16 mouse cellular contexts compared by ENCODE assay signal in the genomic region with DNA sequence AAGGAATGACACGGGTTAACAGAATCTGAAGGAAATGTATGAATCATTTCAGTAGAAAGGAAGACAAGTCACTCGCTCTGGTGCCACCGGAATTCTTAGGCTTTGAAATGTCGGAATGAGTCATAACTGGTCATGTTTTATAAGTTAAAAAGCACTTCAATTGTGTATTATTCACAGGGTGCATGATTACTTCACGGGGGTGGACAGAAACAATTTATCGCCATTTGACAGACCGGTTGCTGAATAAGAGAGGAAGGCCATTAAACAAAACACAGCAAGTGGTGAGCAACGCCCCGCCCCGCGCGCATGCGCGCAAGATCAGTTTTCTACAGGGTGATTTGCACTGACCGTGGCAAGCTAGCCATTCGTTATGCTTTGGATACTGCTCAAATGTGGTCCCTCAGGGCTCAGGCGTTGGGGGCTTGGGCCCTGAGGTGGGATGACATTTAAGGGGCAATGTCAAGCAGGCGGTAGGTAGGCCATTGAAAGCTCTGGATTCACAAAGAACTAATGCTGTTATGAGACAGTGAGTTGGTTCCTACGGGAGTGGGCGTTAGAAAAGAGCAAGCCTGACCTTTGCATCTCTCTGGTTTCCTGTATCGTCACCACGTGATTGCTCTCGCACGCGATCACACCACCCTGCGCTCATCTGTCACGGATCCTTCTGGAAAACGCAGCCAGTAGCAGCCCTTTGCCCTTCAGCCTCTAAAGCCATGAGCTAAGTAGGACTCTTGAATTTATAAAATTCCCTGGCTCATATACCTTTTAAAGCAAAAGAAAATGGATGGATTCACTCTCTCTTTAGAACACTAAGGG. TPM values are rescaled to one million over a fixed set of nuclear protein-coding genes. Genes with fewer than 3 reads are reported as not detected.
DNase-seq lines count a peak whose midpoint lies in the region; ATAC-seq lines count a peak whose summit lies in the region.
"Had no signal": no experiment of that assay in that cellular context is flagged by ENCODE, and none has a peak within 500 bp of the region (broad histone marks: within the 10 kb centered on the region; RNA-seq: fewer than 3 reads in every experiment).

No protein-coding gene starts in this region.

- no peak overlapping the region for H3K9ac ChIP-seq in hindbrain, embryonic 13.5 days
- no peak overlapping the region for H3K9ac ChIP-seq in hindbrain, embryonic 14.5 days
- H3K9ac ChIP-seq: embryonic facial prominence, embryonic 13.5 days; liver, embryonic 15.5 days had no signal

- WGBS in hindbrain, embryonic 13.5 days = 75% methylated on average over 28 of the region's 28 CpGs
- 77% methylated on average over 28 of the region's 28 CpGs for WGBS in hindbrain, embryonic 14.5 days

- no peaks in the 10 kb centered on the region for H3K36me3 ChIP-seq in hindbrain, embryonic 13.5 days
- H3K36me3 ChIP-seq in hindbrain, embryonic 14.5 days (replicated peaks; ENCODE audit: control insufficient read depth, insufficient read depth) = no peaks in the 10 kb centered on the region
- H3K36me3 ChIP-seq: embryonic facial prominence, embryonic 13.5 days; limb, embryonic 10.5 days; liver, embryonic 15.5 days had no signal

- DNase-seq in hindbrain, embryonic 14.5 days (ENCODE audit: low spot score) = no peak
- peak; percentile 30 to 40 for DNase-seq in urinary bladder, postnatal 36 days (ENCODE audit: low spot score in 2 of 2)
- no peak for DNase-seq in urinary bladder, postnatal 4 days (ENCODE audit: low spot score in 2 of 2)
- DNase-seq in adrenal gland, postnatal 4 days (ENCODE audit: low spot score in 2 of 2) = peak; percentile 18 to 45
- no peak for DNase-seq in spleen, postnatal 36 days (ENCODE audit: low spot score in 2 of 2)
- DNase-seq in liver = no peak
- DNase-seq: cerebellum, postnatal 36 days; kidney, adult 18-20 months had no signal

- ATAC-seq in hindbrain, embryonic 13.5 days (ENCODE audit: low FRiP score) = no peak
- no peak for ATAC-seq in hindbrain, embryonic 14.5 days (ENCODE audit: low FRiP score)
- ATAC-seq in megakaryocyte, adult 5-6 weeks (ENCODE audit: poor library complexity, severe bottlenecking) = no peak
- ATAC-seq: forebrain, embryonic 14.5 days had no signal

- H3K4me1 ChIP-seq in hindbrain, embryonic 13.5 days (replicated peaks) = no peaks in the 10 kb centered on the region
- H3K4me1 ChIP-seq in hindbrain, embryonic 14.5 days (replicated peaks; ENCODE audit: control insufficient read depth, insufficient read depth, low read length) = no peaks in the 10 kb centered on the region
- H3K4me1 ChIP-seq: limb, embryonic 10.5 days; liver, embryonic 15.5 days had no signal

- no peaks in the 10 kb centered on the region for H3K9me3 ChIP-seq in hindbrain, embryonic 13.5 days
- H3K9me3 ChIP-seq in hindbrain, embryonic 14.5 days (ENCODE audit: control insufficient read depth, low read length) = no peaks in the 10 kb centered on the region
- H3K9me3 ChIP-seq: embryonic facial prominence, embryonic 13.5 days; limb, embryonic 10.5 days; liver, embryonic 15.5 days had no signal

- H3K27me3 ChIP-seq in hindbrain, embryonic 13.5 days = no peaks in the 10 kb centered on the region
- no peaks in the 10 kb centered on the region for H3K27me3 ChIP-seq in hindbrain, embryonic 14.5 days (ENCODE audit: control insufficient read depth, insufficient read depth, low read length)
- H3K27me3 ChIP-seq: embryonic facial prominence, embryonic 13.5 days; liver, embryonic 15.5 days had no signal

- H3K27ac ChIP-seq in hindbrain, embryonic 13.5 days = no peak overlapping the region
- no peak overlapping the region for H3K27ac ChIP-seq in hindbrain, embryonic 14.5 days
- H3K27ac ChIP-seq: embryonic facial prominence, embryonic 13.5 days; limb, embryonic 10.5 days; liver, embryonic 15.5 days had no signal

- no peak overlapping the region for H3K4me3 ChIP-seq in hindbrain, embryonic 13.5 days
- no peak overlapping the region for H3K4me3 ChIP-seq in hindbrain, embryonic 14.5 days (replicated peaks; ENCODE audit: low read length)
- H3K4me3 ChIP-seq: embryonic facial prominence, embryonic 13.5 days; limb, embryonic 10.5 days; liver, embryonic 15.5 days; megakaryocyte, embryonic 14.5 days had no signal

- H3K4me2 ChIP-seq in hindbrain, embryonic 13.5 days = 0 out of 2 replicates have a peak overlapping the region, but pooled peaks have one; percentile 1
- no peak overlapping the region for H3K4me2 ChIP-seq in hindbrain, embryonic 14.5 days (replicated peaks)
- H3K4me2 ChIP-seq: embryonic facial prominence, embryonic 13.5 days; heart, embryonic 11.5 days; liver, embryonic 15.5 days had no signal

RNA-seq across cellular contexts. Expression of gene Slc16a11, which starts 23.0 kb away (rescaled TPM):
- polyA plus RNA-seq in hindbrain, embryonic 13.5 days (2015; fragmentation: Nextera tagmentation; extraction: Ambion mirVana) = 3.1 and 4.6 TPM in 2 replicates
- polyA plus RNA-seq in hindbrain, embryonic 14.5 days (2014; fragmentation: Nextera tagmentation; extraction: Ambion mirVana) = 3.5 and 4.7 TPM in 2 replicates
- 1 to 10 TPM in 1 of 2 experiments, under 1 TPM in 1; 0.71 to 2.9 TPM for total RNA-seq in adrenal gland, postnatal 4 days (2021)
- not detected in 2 replicates for total RNA-seq in megakaryocyte, adult 5-6 weeks (2015)
- total RNA-seq in megakaryocyte, adult 5-6 weeks (2017) = not detected in 2 replicates

RNA-seq across cellular contexts. Expression of gene Slc16a13, which starts 31.3 kb away (rescaled TPM):
- polyA plus RNA-seq in hindbrain, embryonic 13.5 days (2015; fragmentation: Nextera tagmentation; extraction: Ambion mirVana) = 16.1 and 18.1 TPM in 2 replicates
- polyA plus RNA-seq in hindbrain, embryonic 14.5 days (2014; fragmentation: Nextera tagmentation; extraction: Ambion mirVana) = 12.9 and 13.4 TPM in 2 replicates
- 10 to 100 TPM in 1 of 2 experiments, 1 to 10 TPM in 1; 6.2 to 10.9 TPM for total RNA-seq in adrenal gland, postnatal 4 days (2021)
- 1.9 and 2.5 TPM in 2 replicates for total RNA-seq in megakaryocyte, adult 5-6 weeks (2015)
- total RNA-seq in megakaryocyte, adult 5-6 weeks (2017) = 2.3 and 7.7 TPM in 2 replicates

RNA-seq across cellular contexts. Expression of gene Clec10a, which starts 33.5 kb away (rescaled TPM):
- polyA plus RNA-seq in hindbrain, embryonic 13.5 days (2015; fragmentation: Nextera tagmentation; extraction: Ambion mirVana) = 0.47 and 1.3 TPM in 2 replicates
- 0.78 and 1.2 TPM in 2 replicates for polyA plus RNA-seq in hindbrain, embryonic 14.5 days (2014; fragmentation: Nextera tagmentation; extraction: Ambion mirVana)
- total RNA-seq in adrenal gland, postnatal 4 days (2021) = 1 to 10 TPM; 2.1 to 3.5 TPM
- total RNA-seq in megakaryocyte, adult 5-6 weeks (2015) = 34.6 and 35.3 TPM in 2 replicates
- 35.5 and 36.5 TPM in 2 replicates for total RNA-seq in megakaryocyte, adult 5-6 weeks (2017)
- polyA plus RNA-seq: heart, embryonic 11.5 days; limb, embryonic 10.5 days had no signal

RNA-seq across cellular contexts. Expression of gene Bcl6b, which starts 40.1 kb away (rescaled TPM):
- 5.0 and 5.5 TPM in 2 replicates for polyA plus RNA-seq in hindbrain, embryonic 13.5 days (2015; fragmentation: Nextera tagmentation; extraction: Ambion mirVana)
- 5.0 and 5.2 TPM in 2 replicates for polyA plus RNA-seq in hindbrain, embryonic 14.5 days (2014; fragmentation: Nextera tagmentation; extraction: Ambion mirVana)
- 10 to 100 TPM; 23.8 to 33.4 TPM for total RNA-seq in adrenal gland, postnatal 4 days (2021)
- total RNA-seq in megakaryocyte, adult 5-6 weeks (2015) = 0.04 and 0.27 TPM in 2 replicates
- total RNA-seq in megakaryocyte, adult 5-6 weeks (2017) = not detected in 2 replicates

RNA-seq across cellular contexts. Expression of gene 0610010K14Rik, which starts 48.2 kb away (rescaled TPM):
- 193 and 201 TPM in 2 replicates for polyA plus RNA-seq in hindbrain, embryonic 13.5 days (2015; fragmentation: Nextera tagmentation; extraction: Ambion mirVana)
- polyA plus RNA-seq in hindbrain, embryonic 14.5 days (2014; fragmentation: Nextera tagmentation; extraction: Ambion mirVana) = 155 and 161 TPM in 2 replicates
- 10 to 100 TPM; 70.1 to 72.5 TPM for total RNA-seq in adrenal gland, postnatal 4 days (2021)
- total RNA-seq in megakaryocyte, adult 5-6 weeks (2015) = 74.4 and 77.6 TPM in 2 replicates
- total RNA-seq in megakaryocyte, adult 5-6 weeks (2017) = 25.6 and 31.5 TPM in 2 replicates

Comparison
In these comparisons a context has a peak if more than half of its experiments do, and no peak if none do; other contexts are left out.
1. DNase-seq: peak in urinary bladder, postnatal 36 days (2 of 2) and adrenal gland, postnatal 4 days (2 of 2); none in hindbrain, embryonic 14.5 days (single experiment), urinary bladder, postnatal 4 days (0 of 2), spleen, postnatal 36 days (0 of 2) and liver (single experiment).
2. RNA of gene Clec10a, which starts 33.5 kb away (total RNA-seq): 34.6 to 36.5 TPM in megakaryocyte, adult 5-6 weeks; 2.1 to 3.5 TPM in adrenal gland, postnatal 4 days; every median in the first group is over 4 times any median in the second.